Mouse (Mus musculus): ENCODE data around the gene Cybrd1.

Cybrd1 gene

GRCm38 (mm10) chr2:71176329-71177249 lies 58.9 kb downstream of the Cybrd1 start:
- no peak for DNase-seq

DNA sequence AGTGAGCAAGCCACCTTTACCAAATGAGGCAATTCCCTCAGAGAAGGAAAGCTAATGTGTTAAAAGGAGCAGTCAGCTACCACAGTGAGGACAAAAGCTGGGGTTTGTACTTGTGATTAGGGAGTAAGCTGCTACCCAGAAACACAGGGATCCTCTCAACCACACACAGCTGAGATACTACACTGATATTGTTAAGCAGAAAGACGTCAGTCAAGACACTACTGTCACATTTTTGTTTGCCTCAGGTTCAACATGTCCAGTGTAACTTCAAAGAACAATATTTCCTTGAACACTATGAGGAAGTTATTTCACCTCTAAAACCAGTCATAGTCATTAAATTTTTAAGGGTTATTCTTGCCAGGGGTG lies 59.5 kb downstream of the Cybrd1 start:
- DNase-seq: no peak

DNA sequence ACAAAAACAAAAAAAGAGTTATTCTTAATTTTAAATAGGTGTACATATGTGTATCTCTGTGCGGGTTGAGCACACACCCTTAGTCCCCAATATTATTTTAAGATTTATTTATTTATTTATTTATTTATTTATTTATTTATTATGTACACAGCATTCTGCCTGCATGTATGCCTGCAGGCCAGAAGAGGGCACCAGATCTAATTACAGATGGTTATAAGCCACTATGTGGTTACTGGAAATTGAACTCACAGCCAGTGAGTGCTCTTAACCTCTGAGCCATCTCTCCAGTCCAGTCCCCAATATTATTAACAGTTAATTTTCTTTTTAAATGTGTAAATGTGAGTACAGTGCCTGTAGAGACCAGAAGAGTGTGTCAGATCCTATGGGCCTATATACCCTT lies 60.0 kb downstream of the Cybrd1 start:
- DNase-seq: no peak

- DNase-seq: no peak
These were observed 62.0 kb downstream of the Cybrd1 start for GRCm38 (mm10) chr2:71179716-71180115.

DNA sequence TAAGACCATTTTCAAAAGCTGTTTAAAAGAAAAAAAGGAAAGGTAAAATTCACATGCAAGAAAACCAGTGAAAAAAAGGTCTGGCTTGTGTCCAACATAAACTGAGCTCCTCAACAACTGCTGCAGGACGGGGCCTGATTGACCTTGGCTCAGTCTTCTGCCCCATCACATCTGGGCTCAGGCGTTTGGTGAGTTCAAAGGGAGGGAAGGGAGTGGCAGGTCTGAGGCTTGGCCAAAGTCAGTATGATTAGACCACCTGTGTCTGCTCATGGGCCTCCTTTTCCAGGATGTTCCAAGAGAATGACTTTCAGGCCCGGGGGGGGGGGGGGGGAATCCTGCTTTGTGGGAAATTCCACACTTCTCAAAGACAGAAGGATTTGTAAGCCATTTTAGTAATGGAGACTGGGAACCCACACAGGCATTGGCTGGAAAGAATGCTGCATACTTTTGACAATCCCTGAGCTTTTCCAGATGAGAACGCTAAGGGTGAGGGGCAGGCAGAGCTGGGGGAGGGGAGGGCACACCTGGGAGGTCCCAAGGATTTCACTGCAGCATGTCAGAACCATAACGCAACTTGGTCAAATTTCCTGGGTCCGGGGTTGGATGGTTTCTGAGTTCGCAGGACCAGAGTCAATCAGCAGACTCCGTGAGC lies 63.0 kb downstream of the Cybrd1 start:
- no peak for DNase-seq

DNA sequence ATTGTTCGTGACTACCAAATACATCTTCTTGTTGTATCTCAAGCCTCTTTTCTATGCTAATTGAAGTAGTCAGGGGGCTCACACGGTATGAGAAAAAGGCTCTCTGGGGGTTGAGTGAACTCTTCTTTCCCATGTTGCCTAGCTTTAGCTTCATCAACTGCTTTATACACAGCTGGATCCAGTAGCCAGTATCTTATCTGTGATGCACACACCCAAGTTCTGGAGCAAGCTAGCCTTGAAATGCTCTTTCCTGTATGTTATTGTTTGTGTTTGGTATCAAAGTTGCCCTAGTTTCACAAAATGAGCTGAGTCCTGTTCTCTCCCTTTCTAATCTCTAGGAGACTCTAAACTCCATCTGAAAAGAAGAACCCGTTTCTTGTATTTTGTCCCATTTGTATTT lies 70.2 kb downstream of the Cybrd1 start:
- no peak for DNase-seq

GRCm38 (mm10) chr2:71188861-71189260 lies 71.1 kb downstream of the Cybrd1 start:
- no peak for DNase-seq

GRCm38 (mm10) chr2:71191391-71192194 lies 73.9 kb downstream of the Cybrd1 start:
- peak in 1 of 2 experiments; percentile 19 for DNase-seq

- peak in 1 of 2 experiments; percentile 7 for DNase-seq
These were observed 74.6 kb downstream of the Cybrd1 start for GRCm38 (mm10) chr2:71192195-71192807.
